Mouse (Mus musculus) liver, postnatal 0 days (tissue): ENCODE measurements around the gene Pepd. TPM values are rescaled to one million over a fixed set of nuclear protein-coding genes. Genes with fewer than 3 reads are reported as not detected.

ENCODE experiments used
- ATAC-seq: fragments of 200-750 bp; cut with Nextera tagmentation; 2 replicates; pipeline ENCODE4 v1.8.0; 2017; ENCODE audit warnings: mild to moderate bottlenecking, moderate library complexity
- DNase-seq: peaks from one replicate; pipeline ENCODE4 v3.0.0-alpha.2; 2016
- H3K27ac ChIP-seq: fragments of 300-500 bp; sonication (generic); 2 replicates; pipeline ENCODE4 v1.5.1; 2014; ENCODE audit warnings: antibody characterized with exemption, moderate library complexity, mild to moderate bottlenecking, low read depth
- H3K27me3 ChIP-seq: fragments of 300-500 bp; sonication (generic); 2 replicates; pipeline ENCODE4 v1.6.1; 2014; ENCODE audit warnings: low read length, control low read depth, mixed read lengths; ENCODE audit not compliant: insufficient read depth
- H3K36me3 ChIP-seq: fragments of 300-500 bp; sonication (generic); replicated peaks from 2 replicates; pipeline ENCODE4 v1.6.1; 2014; ENCODE audit warnings: mild to moderate bottlenecking, control low read depth, low read length, moderate library complexity, mixed read lengths; ENCODE audit not compliant: insufficient read depth
- H3K4me1 ChIP-seq: fragments of 300-500 bp; sonication (generic); 2 replicates; pipeline ENCODE4 v1.6.1; 2014; ENCODE audit warnings: antibody characterized with exemption, mild to moderate bottlenecking, control low read depth; ENCODE audit not compliant: insufficient read depth
- H3K4me2 ChIP-seq: fragments of 300-500 bp; sonication (generic); 2 replicates; pipeline ENCODE4 v1.6.1; 2014; ENCODE audit warnings: low read depth, mild to moderate bottlenecking, low read length, moderate library complexity, mixed read lengths
- H3K4me3 ChIP-seq: fragments of 300-500 bp; sonication (generic); 2 replicates; pipeline ENCODE4 v1.5.1; 2014; ENCODE audit warnings: low read depth, low read length
- H3K9ac ChIP-seq: fragments of 300-500 bp; sonication (generic); replicated peaks from 2 replicates; pipeline ENCODE4 v1.6.1; 2014; ENCODE audit warnings: mild to moderate bottlenecking, moderate library complexity
- H3K9me3 ChIP-seq: fragments of 300-500 bp; sonication (generic); 2 replicates; pipeline ENCODE4 v1.6.1; 2016; ENCODE audit warnings: mild to moderate bottlenecking, control low read depth, low read length, mixed read lengths
- CTCF ChIP-seq: sonication (generic); IDR thresholded peaks from 2 replicates; pipeline ENCODE4 v1.5.1; 2016; ENCODE audit warnings: antibody characterized with exemption, low read depth
- EP300 ChIP-seq: IDR thresholded peaks from 2 replicates; pipeline ENCODE4 v1.6.1; 2016; ENCODE audit warnings: antibody characterized with exemption, low read depth, mild to moderate bottlenecking
- WGBS: fragments of 180-500 bp; shearing (Covaris S2); extraction: QIAGEN DNeasy Blood & Tissue Kit; methylation state at CpG from one replicate; pipeline ENCODE4 v1.1.7; 2014; ENCODE audit not compliant: insufficient replicate concordance; 5-methylcytosine and 5-hydroxymethylcytosine counted together
- polyA plus RNA-seq: library from polyadenylated mRNA; unstranded; fragments of >200 nt; fragmentation: Nextera tagmentation; extraction: Ambion mirVana; gene quantifications from 2 replicates; pipeline ENCODE4 v1.2.1, GENCODE M21; 2015

Gene Pepd
- polyA plus RNA-seq, 1 experiment from 2014 or later: 30.2 TPM

- H3K27me3 ChIP-seq: no peaks in the 10 kb centered on the region
- no peak overlapping the region for H3K4me2 ChIP-seq
- WGBS: 87% methylated on average over 7 of the region's 7 CpGs
- H3K36me3 ChIP-seq: peaks cover 13% of the 10 kb centered on the region
- no peak overlapping the region for H3K4me3 ChIP-seq
- DNase-seq: no peak
- no peaks in the 10 kb centered on the region for H3K4me1 ChIP-seq
- no peak overlapping the region for H3K27ac ChIP-seq
- TF ChIP-seq CTCF (no peak), EP300 (no peak)
- H3K9me3 ChIP-seq: 0 out of 2 replicates have a peak, but pooled peaks cover 5% of the 10 kb centered on the region
- H3K9ac ChIP-seq: no peak overlapping the region
- no peak for ATAC-seq
These were observed 26.6 kb downstream of the Pepd start for GRCm38 (mm10) chr7:34938636-34939261.

DNA sequence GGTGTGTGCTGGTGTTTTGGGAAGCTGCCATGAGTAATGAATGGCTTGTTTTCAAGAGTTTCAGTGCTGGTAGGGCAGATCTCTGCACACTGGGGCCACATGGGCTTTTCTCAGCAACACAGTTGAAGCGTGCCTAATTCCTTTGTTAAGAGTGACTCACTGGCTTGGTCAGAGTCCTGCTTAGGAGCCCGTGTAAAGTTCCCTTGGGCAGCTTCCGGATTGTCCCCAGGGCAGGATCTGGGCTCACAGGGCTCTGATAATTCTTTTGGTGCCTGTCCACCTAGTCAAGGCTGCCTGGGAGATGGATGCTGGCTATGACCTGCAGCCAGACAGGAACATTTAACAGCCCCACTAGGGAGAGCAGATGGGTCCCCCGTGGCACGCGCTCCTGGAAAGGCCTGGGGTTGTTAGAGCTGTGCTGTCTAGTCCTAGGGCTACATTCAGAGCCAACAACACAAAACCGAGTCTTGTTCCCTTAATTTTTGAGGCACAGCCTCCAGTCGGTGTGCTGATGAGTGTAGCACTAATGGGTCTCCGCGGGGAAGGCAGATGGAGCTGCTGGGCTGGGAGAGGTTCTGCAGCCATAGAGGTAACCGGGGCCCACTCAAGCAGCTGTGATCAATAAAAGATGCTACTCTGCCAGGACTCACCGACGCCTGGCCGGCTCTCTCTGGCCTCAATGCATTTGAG lies 27.2 kb downstream of the Pepd start:
- Histone ChIP-seq H3K9me3 (0 out of 2 replicates have a peak, but pooled peaks cover 5% of the 10 kb centered on the region), H3K4me1 (no peaks in the 10 kb centered on the region), H3K27me3 (no peaks in the 10 kb centered on the region), H3K4me2 (no peak overlapping the region), H3K27ac (no peak overlapping the region), H3K9ac (no peak overlapping the region), H3K36me3 (peaks cover 13% of the 10 kb centered on the region), H3K4me3 (no peak overlapping the region)
- no peak for TF ChIP-seq CTCF
- 75% methylated on average over 14 of the region's 14 CpGs for WGBS
- no peak for DNase-seq
- no peak for ATAC-seq

DNA sequence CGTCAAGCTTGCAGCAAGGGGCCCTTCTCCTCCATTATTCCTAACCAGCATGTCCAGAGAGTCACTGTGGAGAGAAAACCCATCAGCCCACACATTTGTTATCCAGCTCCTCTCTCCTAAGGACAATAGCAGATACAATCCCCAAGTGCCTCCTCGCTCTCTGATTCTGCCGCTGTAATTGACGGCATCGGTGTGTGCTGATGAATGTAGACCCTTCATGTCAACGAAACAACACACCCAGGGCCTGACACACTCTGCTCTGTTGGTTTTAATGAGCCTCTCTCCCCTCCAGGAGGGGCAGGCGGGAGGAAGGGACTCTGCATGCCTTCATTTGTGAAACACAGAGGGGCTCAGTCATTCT lies 27.8 kb downstream of the Pepd start:
- H3K4me3 ChIP-seq: no peak overlapping the region
- H3K27ac ChIP-seq: no peak overlapping the region
- DNase-seq (no peak), ATAC-seq (no peak)
- no peak overlapping the region for H3K9ac ChIP-seq
- H3K4me2 ChIP-seq: no peak overlapping the region
- WGBS: 86% methylated on average over 7 of the region's 7 CpGs
- H3K27me3 ChIP-seq: no peaks in the 10 kb centered on the region
- H3K4me1 ChIP-seq: no peaks in the 10 kb centered on the region
- TF ChIP-seq EP300: no peak
- no peak for TF ChIP-seq CTCF
- peaks cover 12% of the 10 kb centered on the region for H3K36me3 ChIP-seq
- 0 out of 2 replicates have a peak, but pooled peaks cover 5% of the 10 kb centered on the region for H3K9me3 ChIP-seq

DNA sequence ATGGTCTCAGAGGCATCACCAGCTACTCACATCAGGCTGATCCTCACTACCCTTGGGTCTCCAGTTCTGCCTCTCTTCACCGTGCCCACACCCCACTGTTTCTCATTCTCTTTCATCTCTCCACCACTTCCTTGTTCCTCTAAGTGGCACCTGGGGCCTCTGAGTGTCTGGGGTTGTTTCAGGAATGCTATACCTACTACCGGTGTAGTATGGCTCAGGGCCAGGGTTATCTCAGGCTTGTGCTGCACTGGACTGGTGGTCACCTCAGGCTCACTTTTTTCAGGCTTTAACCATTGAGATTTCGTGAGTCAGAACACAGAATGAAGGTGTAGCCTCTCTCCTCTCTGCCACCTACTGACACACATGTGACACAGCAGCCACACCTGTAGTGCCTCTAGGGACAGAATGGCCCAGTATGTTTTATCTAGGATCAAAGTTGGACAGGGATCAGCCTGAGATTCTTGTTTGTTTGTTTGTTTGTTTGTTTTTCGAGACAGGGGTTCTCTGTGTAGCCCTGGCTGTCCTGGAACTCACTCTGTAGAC lies 31.5 kb downstream of the Pepd start:
- DNase-seq (no peak), ATAC-seq (no peak)
- H3K4me2 ChIP-seq: no peak overlapping the region
- no peaks in the 10 kb centered on the region for H3K27me3 ChIP-seq
- no peaks in the 10 kb centered on the region for H3K4me1 ChIP-seq
- no peak overlapping the region for H3K9ac ChIP-seq
- TF ChIP-seq CTCF (peak; percentile 31), EP300 (no peak)
- H3K27ac ChIP-seq: no peak overlapping the region
- no peak overlapping the region for H3K4me3 ChIP-seq
- peaks cover 7% of the 10 kb centered on the region; the same call in 1 of the 2 replicates for H3K36me3 ChIP-seq
- 61% methylated on average over 4 of the region's 4 CpGs for WGBS
- H3K9me3 ChIP-seq: no peaks in the 10 kb centered on the region

GRCm38 (mm10) chr7:34946269-34946925 lies 34.2 kb downstream of the Pepd start:
- WGBS: 88% methylated on average over 7 of the region's 7 CpGs

GRCm38 (mm10) chr7:34954548-34954947 lies 42.4 kb downstream of the Pepd start:
- Histone ChIP-seq H3K9ac (no peak overlapping the region), H3K4me1 (no peaks in the 10 kb centered on the region), H3K36me3 (no peaks in the 10 kb centered on the region), H3K4me3 (no peak overlapping the region), H3K4me2 (no peak overlapping the region), H3K27me3 (no peaks in the 10 kb centered on the region), H3K27ac (no peak overlapping the region), H3K9me3 (no peaks in the 10 kb centered on the region)
- no peak for DNase-seq
- no peak for ATAC-seq
- 88% methylated on average over 9 of the region's 9 CpGs for WGBS
- TF ChIP-seq EP300: no peak
- TF ChIP-seq CTCF: no peak

More at GRCm38 (mm10) chr7:34946269-34946925, 34.2 kb downstream of the Pepd start:
- TF ChIP-seq EP300: no peak
- TF ChIP-seq CTCF: no peak
- no peaks in the 10 kb centered on the region for H3K27me3 ChIP-seq
- H3K9me3 ChIP-seq: no peaks in the 10 kb centered on the region
- H3K4me2 ChIP-seq: no peak overlapping the region
- peaks cover 7% of the 10 kb centered on the region; the same call in 1 of the 2 replicates for H3K36me3 ChIP-seq
- no peak overlapping the region for H3K4me3 ChIP-seq
- ATAC-seq: no peak
- no peak overlapping the region for H3K9ac ChIP-seq
- no peaks in the 10 kb centered on the region for H3K4me1 ChIP-seq
- H3K27ac ChIP-seq: no peak overlapping the region
- DNase-seq: no peak
